Mouse (Mus musculus) limb, embryonic 10.5 days (tissue): ENCODE measurements around the gene Rab4b. TPM values are rescaled to one million over a fixed set of nuclear protein-coding genes. Genes with fewer than 3 reads are reported as not detected.

Experiments used
- DNase-seq: peaks from one replicate; pipeline ENCODE4 v3.0.0-alpha.2; 2017; ENCODE audit warnings: low spot score
- H3K27ac ChIP-seq: fragments of 300-500 bp; sonication (generic); 2 replicates; pipeline ENCODE4 v1.5.1; 2016; ENCODE audit warnings: mild to moderate bottlenecking
- H3K27me3 ChIP-seq: fragments of 300-500 bp; sonication (generic); 2 replicates; pipeline ENCODE4 v1.6.1; 2016; ENCODE audit warnings: low read depth, mild to moderate bottlenecking; ENCODE audit not compliant: poor library complexity, severe bottlenecking
- H3K36me3 ChIP-seq: fragments of 300-500 bp; sonication (generic); 2 replicates; pipeline ENCODE4 v1.6.1; 2016; ENCODE audit warnings: mild to moderate bottlenecking, moderate library complexity
- H3K4me1 ChIP-seq: fragments of 300-500 bp; sonication (generic); 2 replicates; pipeline ENCODE4 v1.6.1; 2016
- H3K4me3 ChIP-seq: fragments of 300-500 bp; sonication (generic); 2 replicates; pipeline ENCODE4 v1.5.1; 2016; ENCODE audit warnings: mild to moderate bottlenecking, moderate library complexity
- H3K9me3 ChIP-seq: fragments of 300-500 bp; sonication (generic); replicated peaks from 2 replicates; pipeline ENCODE4 v1.6.1; 2016; ENCODE audit warnings: mild to moderate bottlenecking
- WGBS: fragments of 180-500 bp; shearing (Covaris S2); methylation state at CpG from one replicate; pipeline ENCODE4 v1.1.7; 2016; 5-methylcytosine and 5-hydroxymethylcytosine counted together
- polyA plus RNA-seq: library from polyadenylated mRNA; unstranded; fragments of >200 nt; fragmentation: Nextera tagmentation; extraction: Ambion mirVana; gene quantifications from 2 replicates; pipeline ENCODE4 v1.2.1, GENCODE M21; 2016

Gene Rab4b
- polyA plus RNA-seq, 1 experiment from 2014 or later, result 67.0 TPM

GRCm38 (mm10) chr7:27179217-27179918, 672 bp upstream of the Rab4b start:
- 49% methylated on average over 16 of the region's 16 CpGs for WGBS
- no peak for DNase-seq
- H3K9me3 ChIP-seq, result no peaks in the 10 kb centered on the region
- H3K4me1 ChIP-seq, result peaks cover 11% of the 10 kb centered on the region; the same call in 1 of the 2 replicates
- peaks cover 29% of the 10 kb centered on the region for H3K36me3 ChIP-seq
- H3K27ac ChIP-seq, result peak overlapping the region; percentile 90
- peak overlapping the region; percentile 68 for H3K4me3 ChIP-seq
- H3K27me3 ChIP-seq, result no peaks in the 10 kb centered on the region

- 26% methylated on average over 4 of the region's 4 CpGs for WGBS
- H3K27ac ChIP-seq, result peak overlapping the region; percentile 90; the same call in 1 of the 2 replicates
Observed at GRCm38 (mm10) chr7:27177942-27178323, 763 bp downstream of the Rab4b start.

GRCm38 (mm10) chr7:27174896-27175295, 3.8 kb downstream of the Rab4b start:
- DNase-seq, result no peak
- no peaks in the 10 kb centered on the region for H3K27me3 ChIP-seq
- no peak overlapping the region for H3K27ac ChIP-seq
- H3K4me3 ChIP-seq, result no peak overlapping the region
- H3K9me3 ChIP-seq, result no peaks in the 10 kb centered on the region
- H3K4me1 ChIP-seq, result peaks cover 11% of the 10 kb centered on the region; the same call in 1 of the 2 replicates
- 95% methylated on average over 7 of the region's 7 CpGs for WGBS
- peaks cover 45% of the 10 kb centered on the region for H3K36me3 ChIP-seq

More at GRCm38 (mm10) chr7:27177942-27178323, 763 bp downstream of the Rab4b start:
- H3K9me3 ChIP-seq, result no peaks in the 10 kb centered on the region
- H3K4me1 ChIP-seq, result peaks cover 11% of the 10 kb centered on the region; the same call in 1 of the 2 replicates
- no peaks in the 10 kb centered on the region for H3K27me3 ChIP-seq
- peak overlapping the region; percentile 68 for H3K4me3 ChIP-seq
- peaks cover 31% of the 10 kb centered on the region for H3K36me3 ChIP-seq
- DNase-seq, result no peak

- H3K36me3 ChIP-seq, result peaks cover 46% of the 10 kb centered on the region
- no peak for DNase-seq
- no peaks in the 10 kb centered on the region for H3K9me3 ChIP-seq
- H3K4me1 ChIP-seq, result peaks cover 9% of the 10 kb centered on the region; the same call in 1 of the 2 replicates
- no peak overlapping the region for H3K27ac ChIP-seq
- H3K27me3 ChIP-seq, result no peaks in the 10 kb centered on the region
- WGBS, result 96% methylated on average over 15 of the region's 15 CpGs
- H3K4me3 ChIP-seq, result no peak overlapping the region
Observed at GRCm38 (mm10) chr7:27174496-27174895, 4.2 kb downstream of the Rab4b start.

GRCm38 (mm10) chr7:27170981-27171380, 7.7 kb downstream of the Rab4b start:
- Histone ChIP-seq H3K36me3 (peaks cover 50% of the 10 kb centered on the region), H3K9me3 (no peaks in the 10 kb centered on the region), H3K4me1 (peaks cover 10% of the 10 kb centered on the region), H3K27me3 (no peaks in the 10 kb centered on the region), H3K4me3 (no peak overlapping the region), H3K27ac (no peak overlapping the region)
- DNase-seq, result no peak
- 98% methylated on average over 3 of the region's 3 CpGs for WGBS

GRCm38 (mm10) chr7:27168371-27168770, 10.3 kb downstream of the Rab4b start:
- no peaks in the 10 kb centered on the region for H3K9me3 ChIP-seq
- DNase-seq, result no peak
- peaks cover 50% of the 10 kb centered on the region for H3K36me3 ChIP-seq
- no peak overlapping the region for H3K4me3 ChIP-seq
- H3K27me3 ChIP-seq, result no peaks in the 10 kb centered on the region
- WGBS, result 80% methylated on average over 5 of the region's 5 CpGs
- H3K4me1 ChIP-seq, result peaks cover 34% of the 10 kb centered on the region
- no peak overlapping the region for H3K27ac ChIP-seq

GRCm38 (mm10) chr7:27167475-27168094, 11.1 kb downstream of the Rab4b start:
- H3K4me1 ChIP-seq, result peaks cover 42% of the 10 kb centered on the region
- H3K27ac ChIP-seq, result peak overlapping the region; percentile 98
- 82% methylated on average over 11 of the region's 11 CpGs for WGBS
- no peaks in the 10 kb centered on the region for H3K9me3 ChIP-seq
- H3K27me3 ChIP-seq, result no peaks in the 10 kb centered on the region
- H3K36me3 ChIP-seq, result peaks cover 50% of the 10 kb centered on the region
- peak overlapping the region; percentile 66 for H3K4me3 ChIP-seq
- no peak for DNase-seq

GRCm38 (mm10) chr7:27166614-27167474, 11.9 kb downstream of the Rab4b start, which contains the start of gene Egln2:
Gene Egln2, minus strand, starts transcription at chr7:27166802.
- Histone ChIP-seq H3K9me3 (no peaks in the 10 kb centered on the region), H3K36me3 (peaks cover 50% of the 10 kb centered on the region), H3K4me1 (peaks cover 46% of the 10 kb centered on the region), H3K27ac (peak within 1 kb of the TSS; percentile 98), H3K4me3 (peak within 1 kb of the TSS; percentile 66), H3K27me3 (no peaks in the 10 kb centered on the region)
- 2% methylated on average over 61 of the region's 61 CpGs for WGBS
- peak; percentile 99 for DNase-seq

GRCm38 (mm10) chr7:27166229-27166613, 12.5 kb downstream of the Rab4b start:
- Histone ChIP-seq H3K36me3 (peaks cover 53% of the 10 kb centered on the region), H3K4me3 (peak overlapping the region; percentile 66), H3K9me3 (no peaks in the 10 kb centered on the region), H3K27ac (peak overlapping the region; percentile 98), H3K27me3 (no peaks in the 10 kb centered on the region), H3K4me1 (peaks cover 50% of the 10 kb centered on the region)
- DNase-seq, result peak; percentile 90
- under 1% methylated on average over 42 of the region's 43 CpGs for WGBS

GRCm38 (mm10) chr7:27165696-27166095, 13.0 kb downstream of the Rab4b start:
- peaks cover 50% of the 10 kb centered on the region for H3K4me1 ChIP-seq
- 5% methylated on average over 8 of the region's 8 CpGs for WGBS

GRCm38 (mm10) chr7:27165007-27165655, 13.6 kb downstream of the Rab4b start:
- Histone ChIP-seq H3K27ac (peak overlapping the region; percentile 98), H3K4me1 (peaks cover 52% of the 10 kb centered on the region), H3K36me3 (peaks cover 58% of the 10 kb centered on the region), H3K27me3 (no peaks in the 10 kb centered on the region), H3K4me3 (peak overlapping the region; percentile 66), H3K9me3 (no peaks in the 10 kb centered on the region)
- no peak for DNase-seq
- WGBS, result 74% methylated on average over 23 of the region's 23 CpGs

More at GRCm38 (mm10) chr7:27165696-27166095, 13.0 kb downstream of the Rab4b start:
- H3K27me3 ChIP-seq, result no peaks in the 10 kb centered on the region
- DNase-seq, result no peak
- H3K27ac ChIP-seq, result peak overlapping the region; percentile 98
- H3K36me3 ChIP-seq, result peaks cover 55% of the 10 kb centered on the region
- H3K4me3 ChIP-seq, result peak overlapping the region; percentile 66
- no peaks in the 10 kb centered on the region for H3K9me3 ChIP-seq
